ENCODE assay signal across 8 mouse cellular contexts in genomic region chr4:124847573-124847972, GRCm38 (mm10). TPM values are rescaled to one million over a fixed set of nuclear protein-coding genes. Genes with fewer than 3 reads are reported as not detected.
DNase-seq lines count a peak whose midpoint lies in the region; ATAC-seq lines count a peak whose summit lies in the region.

No protein-coding gene starts in this region.

- no peak overlapping the region for H3K27ac ChIP-seq in hindbrain, embryonic 10.5 days
- H3K27ac ChIP-seq in hindbrain, embryonic 16.5 days (ENCODE audit: low read depth, low read length), result no peak overlapping the region
- H3K27ac ChIP-seq in limb, embryonic 11.5 days (replicated peaks; ENCODE audit: low read depth, low read length), result no peak overlapping the region

- H3K4me3 ChIP-seq in hindbrain, embryonic 10.5 days, result no peak overlapping the region; the same call in 1 of the 2 replicates
- no peak overlapping the region for H3K4me3 ChIP-seq in hindbrain, embryonic 16.5 days (ENCODE audit: low read length)
- H3K4me3 ChIP-seq in limb, embryonic 11.5 days (ENCODE audit: low read depth, low read length), result no peak overlapping the region

- H3K36me3 ChIP-seq in hindbrain, embryonic 10.5 days, result peaks cover 39% of the 10 kb centered on the region
- H3K36me3 ChIP-seq in hindbrain, embryonic 16.5 days (ENCODE audit: control insufficient read depth, insufficient read depth, low read length), result peaks cover 3% of the 10 kb centered on the region; the same call in 1 of the 2 replicates
- H3K36me3 ChIP-seq in limb, embryonic 11.5 days (ENCODE audit: control insufficient read depth, insufficient read depth, low read length), result peaks cover 6% of the 10 kb centered on the region; the same call in 1 of the 2 replicates

- no peak overlapping the region for H3K9ac ChIP-seq in hindbrain, embryonic 16.5 days (ENCODE audit: low read depth, low read length)
- H3K9ac ChIP-seq in limb, embryonic 11.5 days (ENCODE audit: low read length), result no peak overlapping the region

- H3K27me3 ChIP-seq in hindbrain, embryonic 10.5 days (ENCODE audit: insufficient read depth, poor library complexity, severe bottlenecking), result no peaks in the 10 kb centered on the region
- H3K27me3 ChIP-seq in hindbrain, embryonic 16.5 days (replicated peaks; ENCODE audit: control insufficient read depth, insufficient read depth, low read length), result no peaks in the 10 kb centered on the region
- H3K27me3 ChIP-seq in limb, embryonic 11.5 days (ENCODE audit: control insufficient read depth, insufficient read depth, low read length), result no peaks in the 10 kb centered on the region; the same call in 1 of the 2 replicates

- peaks cover 30% of the 10 kb centered on the region for H3K4me1 ChIP-seq in hindbrain, embryonic 10.5 days (replicated peaks)
- peaks cover 24% of the 10 kb centered on the region for H3K4me1 ChIP-seq in hindbrain, embryonic 16.5 days (ENCODE audit: control insufficient read depth, insufficient read depth, low read depth, low read length)
- peaks cover 17% of the 10 kb centered on the region for H3K4me1 ChIP-seq in limb, embryonic 11.5 days (ENCODE audit: control insufficient read depth, insufficient read depth, low read length)

- no peak for ATAC-seq in hindbrain, embryonic 16.5 days
- ATAC-seq in limb, embryonic 11.5 days (ENCODE audit: insufficient number of reproducible peaks, low FRiP score, low TSS enrichment, low read depth), result no peak
- ATAC-seq in monocyte, adult 5-6 weeks (replicated peaks; ENCODE audit: insufficient number of reproducible peaks, low FRiP score, low TSS enrichment, poor library complexity, severe bottlenecking), result peak; percentile 66

- DNase-seq in hindbrain, embryonic 10.5 days (ENCODE audit: low spot score), result peak; percentile 87
- peak; percentile 80 for DNase-seq in cerebellum, adult 11 months
- DNase-seq in frontal cortex, adult 2 months (ENCODE audit: extremely low spot score in 1 of 2, low spot score in 1 of 2), result peak; percentile 69 to 93
- DNase-seq in induced T-regulatory cell, adult 2 months (ENCODE audit: low read depth), result peak; percentile 82
- DNase-seq in limb, embryonic 11.5 days (ENCODE audit: low spot score), result peak; percentile 85
- peak; percentile 64 to 72 for DNase-seq in spleen, postnatal 36 days (ENCODE audit: low spot score in 2 of 2)

- H3K9me3 ChIP-seq in hindbrain, embryonic 10.5 days, result no peaks in the 10 kb centered on the region
- no peaks in the 10 kb centered on the region for H3K9me3 ChIP-seq in hindbrain, embryonic 16.5 days (ENCODE audit: control insufficient read depth, low read length)
- no peaks in the 10 kb centered on the region for H3K9me3 ChIP-seq in limb, embryonic 11.5 days (ENCODE audit: control insufficient read depth, low read length)

- WGBS in hindbrain, embryonic 10.5 days, result 10% methylated on average over 8 of the region's 8 CpGs
- 7% methylated on average over 8 of the region's 8 CpGs for WGBS in hindbrain, embryonic 16.5 days
- 8% methylated on average over 8 of the region's 8 CpGs for WGBS in limb, embryonic 11.5 days

- no peak overlapping the region for H3K4me2 ChIP-seq in hindbrain, embryonic 16.5 days (ENCODE audit: low read length)
- H3K4me2 ChIP-seq in limb, embryonic 11.5 days (ENCODE audit: low read depth, severe bottlenecking), result no peak overlapping the region

RNA-seq across cellular contexts. Expression of gene Yrdc, which starts 2.9 kb away (rescaled TPM):
- polyA plus RNA-seq in hindbrain, embryonic 10.5 days (2016; fragmentation: Nextera tagmentation; extraction: Ambion mirVana), result 38.3 and 48.2 TPM in 2 replicates
- 42.6 and 43.0 TPM in 2 replicates for polyA plus RNA-seq in hindbrain, embryonic 16.5 days (2015; fragmentation: Nextera tagmentation; extraction: Ambion mirVana)
- polyA plus RNA-seq in frontal cortex, adult 2 months (2012; rRNA removed), result 34.5 and 36.8 TPM in 2 replicates
- polyA plus RNA-seq in limb, embryonic 11.5 days (2014; fragmentation: Nextera tagmentation; extraction: Ambion mirVana), result 46.8 and 47.3 TPM in 2 replicates
- total RNA-seq in monocyte, adult 5-6 weeks (2017), result 28.9 to 39.6 TPM (median 38.2 TPM) in 3 replicates

RNA-seq across cellular contexts. Expression of gene 1110065P20Rik, which starts 3.4 kb away (rescaled TPM):
- 47.9 and 61.7 TPM in 2 replicates for polyA plus RNA-seq in hindbrain, embryonic 10.5 days (2016; fragmentation: Nextera tagmentation; extraction: Ambion mirVana)
- 92.7 and 102 TPM in 2 replicates for polyA plus RNA-seq in hindbrain, embryonic 16.5 days (2015; fragmentation: Nextera tagmentation; extraction: Ambion mirVana)
- polyA plus RNA-seq in frontal cortex, adult 2 months (2012; rRNA removed), result 91.4 and 98.1 TPM in 2 replicates
- polyA plus RNA-seq in limb, embryonic 11.5 days (2014; fragmentation: Nextera tagmentation; extraction: Ambion mirVana), result 46.6 and 47.5 TPM in 2 replicates
- 5.5 to 6.7 TPM (median 6.5 TPM) in 3 replicates for total RNA-seq in monocyte, adult 5-6 weeks (2017)

RNA-seq across cellular contexts. Expression of gene Maneal, which starts 14.4 kb away (rescaled TPM):
- 3.7 and 8.8 TPM in 2 replicates for polyA plus RNA-seq in hindbrain, embryonic 10.5 days (2016; fragmentation: Nextera tagmentation; extraction: Ambion mirVana)
- polyA plus RNA-seq in hindbrain, embryonic 16.5 days (2015; fragmentation: Nextera tagmentation; extraction: Ambion mirVana), result 10.5 and 10.6 TPM in 2 replicates
- polyA plus RNA-seq in frontal cortex, adult 2 months (2012; rRNA removed), result 48.7 and 52.5 TPM in 2 replicates
- 0.43 and 0.81 TPM in 2 replicates for polyA plus RNA-seq in limb, embryonic 11.5 days (2014; fragmentation: Nextera tagmentation; extraction: Ambion mirVana)
- total RNA-seq in monocyte, adult 5-6 weeks (2017), result 0.53 to 0.76 TPM in 2 of 3 replicates, not detected in the other

RNA-seq across cellular contexts. Expression of gene Epha10, which starts 33.1 kb away (rescaled TPM):
- polyA plus RNA-seq in hindbrain, embryonic 10.5 days (2016; fragmentation: Nextera tagmentation; extraction: Ambion mirVana), result 3.8 and 7.6 TPM in 2 replicates
- 10.9 and 12.3 TPM in 2 replicates for polyA plus RNA-seq in hindbrain, embryonic 16.5 days (2015; fragmentation: Nextera tagmentation; extraction: Ambion mirVana)
- 49.8 and 50.9 TPM in 2 replicates for polyA plus RNA-seq in frontal cortex, adult 2 months (2012; rRNA removed)
- polyA plus RNA-seq in limb, embryonic 11.5 days (2014; fragmentation: Nextera tagmentation; extraction: Ambion mirVana), result 0.10 and 0.17 TPM in 2 replicates
- total RNA-seq in monocyte, adult 5-6 weeks (2017), result not detected in 3 replicates

RNA-seq across cellular contexts. Expression of gene Mtf1, which starts 45.7 kb away (rescaled TPM):
- 19.0 and 20.4 TPM in 2 replicates for polyA plus RNA-seq in hindbrain, embryonic 10.5 days (2016; fragmentation: Nextera tagmentation; extraction: Ambion mirVana)
- 11.5 and 14.0 TPM in 2 replicates for polyA plus RNA-seq in hindbrain, embryonic 16.5 days (2015; fragmentation: Nextera tagmentation; extraction: Ambion mirVana)
- polyA plus RNA-seq in frontal cortex, adult 2 months (2012; rRNA removed), result 12.9 and 13.2 TPM in 2 replicates
- polyA plus RNA-seq in limb, embryonic 11.5 days (2014; fragmentation: Nextera tagmentation; extraction: Ambion mirVana), result 14.1 TPM in 2 replicates
- 33.8 to 50.2 TPM (median 34.0 TPM) in 3 replicates for total RNA-seq in monocyte, adult 5-6 weeks (2017)
